ENCODE assay signal across 13 mouse cellular contexts in the genomic region with DNA sequence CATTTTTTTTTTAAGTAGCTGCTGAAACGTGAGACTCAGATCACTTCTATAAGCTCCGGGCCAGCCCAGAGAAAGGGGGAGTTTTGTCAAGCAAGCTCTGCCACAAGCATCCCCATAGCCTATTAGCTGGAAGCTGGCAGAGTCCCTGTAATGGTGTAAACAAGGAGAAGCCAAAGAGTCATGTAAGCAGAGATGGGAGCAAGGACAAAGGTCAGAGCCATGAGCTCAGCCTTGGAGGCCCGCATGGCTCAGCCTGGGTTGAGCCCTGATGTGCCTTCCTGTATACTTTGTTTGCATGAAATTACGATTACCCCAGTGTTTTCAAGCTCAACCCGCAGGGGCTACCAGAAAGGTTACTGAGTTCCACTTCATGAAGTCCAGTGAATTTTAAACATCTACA. TPM values are rescaled to one million over a fixed set of nuclear protein-coding genes. Genes with fewer than 3 reads are reported as not detected.
DNase-seq lines count a peak whose midpoint lies in the region; ATAC-seq and TF ChIP-seq lines count a peak whose summit lies in the region.
"Had no signal": no experiment of that assay in that cellular context is flagged by ENCODE, and none has a peak within 500 bp of the region (broad histone marks: within the 10 kb centered on the region; RNA-seq: fewer than 3 reads in every experiment).

No protein-coding gene starts in this region.

- no peak for TF ChIP-seq CTCF in kidney, adult 2 months (conservative IDR thresholded peaks at IDR 0.05; ENCODE audit: insufficient read depth, insufficient read length, low read depth, low read length)
- TF ChIP-seq CTCF in liver, embryonic 14.5 days (IDR thresholded peaks at IDR 0.05; ENCODE audit: low read depth): no peak

- no peak for TF ChIP-seq EP300 in liver, embryonic 14.5 days (IDR thresholded peaks at IDR 0.05; ENCODE audit: low read depth)

- H3K4me2 ChIP-seq in heart, embryonic 16.5 days (ENCODE audit: low read depth, low read length): no peak overlapping the region
- H3K4me2 ChIP-seq in liver, embryonic 14.5 days (ENCODE audit: low read depth): peak overlapping the region; percentile 16; the same call in 1 of the 2 replicates
- H3K4me2 ChIP-seq in hindbrain, embryonic 13.5 days: no peak overlapping the region

- 53% methylated on average over 5 of the region's 5 CpGs for WGBS in heart, embryonic 16.5 days
- 15% methylated on average over 5 of the region's 5 CpGs for WGBS in kidney, adult 2 months
- WGBS in liver, embryonic 14.5 days (ENCODE audit: insufficient replicate concordance): 50% methylated on average over 5 of the region's 5 CpGs
- 53% methylated on average over 5 of the region's 5 CpGs for WGBS in hindbrain, embryonic 13.5 days

- no peaks in the 10 kb centered on the region for H3K36me3 ChIP-seq in heart, embryonic 16.5 days (ENCODE audit: control insufficient read depth, insufficient read depth)
- no peaks in the 10 kb centered on the region for H3K36me3 ChIP-seq in kidney, adult 2 months (ENCODE audit: control insufficient read depth, insufficient read depth, low read length)
- H3K36me3 ChIP-seq in liver, embryonic 14.5 days (replicated peaks; ENCODE audit: control insufficient read depth, insufficient read depth, low read depth): no peaks in the 10 kb centered on the region
- no peaks in the 10 kb centered on the region for H3K36me3 ChIP-seq in hindbrain, embryonic 13.5 days

- ATAC-seq in heart, embryonic 16.5 days (replicated peaks; ENCODE audit: extremely low read depth, insufficient read depth, low FRiP score): no peak
- peak; percentile 40; the same call in 1 of the 2 replicates for ATAC-seq in liver, embryonic 14.5 days (ENCODE audit: insufficient read depth)
- ATAC-seq in hindbrain, embryonic 13.5 days (ENCODE audit: low FRiP score): no peak

- intact Hi-C loops in heart, postnatal 14 days (cut with DNase I): no loop called here

- H3K4me1 ChIP-seq in heart, embryonic 16.5 days (ENCODE audit: control insufficient read depth, insufficient read depth, low read length): peaks cover 46% of the 10 kb centered on the region
- peaks cover 62% of the 10 kb centered on the region for H3K4me1 ChIP-seq in kidney, adult 2 months (ENCODE audit: control insufficient read depth, insufficient read depth, low read length)
- H3K4me1 ChIP-seq in liver, embryonic 14.5 days (replicated peaks; ENCODE audit: control insufficient read depth in 2 of 2, insufficient read depth in 2 of 2, low read length in 1 of 2): peaks cover 2 to 22% of the 10 kb centered on the region in 2 experiments; a peak in 3 of 4 replicates
- H3K4me1 ChIP-seq in hindbrain, embryonic 13.5 days (replicated peaks): peaks cover 3% of the 10 kb centered on the region

- peak overlapping the region; percentile 54; the same call in 1 of the 2 replicates for H3K27ac ChIP-seq in heart, embryonic 16.5 days (ENCODE audit: low read length)
- H3K27ac ChIP-seq in kidney, adult 2 months (ENCODE audit: insufficient read depth, low read depth, low read length): peak overlapping the region; percentile 98
- no peak overlapping the region; the same call in 1 of the 2 replicates for H3K27ac ChIP-seq in liver, embryonic 14.5 days
- no peak overlapping the region for H3K27ac ChIP-seq in hindbrain, embryonic 13.5 days

- no peaks in the 10 kb centered on the region for H3K27me3 ChIP-seq in heart, embryonic 16.5 days (ENCODE audit: control insufficient read depth, insufficient read depth, low read length)
- no peaks in the 10 kb centered on the region for H3K27me3 ChIP-seq in kidney, adult 2 months (replicated peaks; ENCODE audit: control insufficient read depth, insufficient read depth, low read length)
- no peaks in the 10 kb centered on the region for H3K27me3 ChIP-seq in liver, embryonic 14.5 days (ENCODE audit: control insufficient read depth, insufficient read depth, low read length)
- 0 out of 2 replicates have a peak, but pooled peaks cover 4% of the 10 kb centered on the region for H3K27me3 ChIP-seq in hindbrain, embryonic 13.5 days

- no peak for DNase-seq in heart, postnatal 14 days
- peak; percentile 39 for DNase-seq in embryo, embryonic 11 days
- DNase-seq in kidney, adult 2 months: peak; percentile 85
- DNase-seq in liver, embryonic 14.5 days (ENCODE audit: low read depth in 3 of 3, low spot score in 3 of 3): no peak
- no peak for DNase-seq in spleen, postnatal 14 days (ENCODE audit: low spot score in 2 of 2)
- DNase-seq in layer of hippocampus, adult 11-12 months (ENCODE audit: low spot score): no peak
- DNase-seq: cerebellum, adult 11-12 months; gastrocnemius, postnatal 25 days; lung, postnatal 36 days; right cerebral cortex, postnatal 14 days; thymus, postnatal 25 days had no signal

- no peak overlapping the region for H3K4me3 ChIP-seq in heart, embryonic 16.5 days (ENCODE audit: low read length)
- no peak overlapping the region for H3K4me3 ChIP-seq in kidney, adult 2 months (ENCODE audit: insufficient read depth, low read depth, low read length)
- no peak overlapping the region for H3K4me3 ChIP-seq in liver, embryonic 14.5 days (ENCODE audit: insufficient read depth in 1 of 2, low read depth in 2 of 2, low read length in 2 of 2)
- no peak overlapping the region for H3K4me3 ChIP-seq in hindbrain, embryonic 13.5 days

- H3K9me3 ChIP-seq in heart, embryonic 16.5 days (replicated peaks; ENCODE audit: control insufficient read depth, low read length): no peaks in the 10 kb centered on the region
- no peaks in the 10 kb centered on the region for H3K9me3 ChIP-seq in liver, embryonic 14.5 days (ENCODE audit: control insufficient read depth, low read length)
- no peaks in the 10 kb centered on the region for H3K9me3 ChIP-seq in hindbrain, embryonic 13.5 days

- H3K9ac ChIP-seq in heart, embryonic 16.5 days (ENCODE audit: low read length): no peak overlapping the region
- no peak overlapping the region for H3K9ac ChIP-seq in liver, embryonic 14.5 days (replicated peaks)
- no peak overlapping the region for H3K9ac ChIP-seq in hindbrain, embryonic 13.5 days

- no peak for TF ChIP-seq POLR2A in kidney, adult 2 months (IDR thresholded peaks at IDR 0.05; ENCODE audit: low read depth, low read length)

RNA-seq across cellular contexts. Expression of gene Rab20, which starts 19.5 kb away (rescaled TPM):
- 44.7 and 47.8 TPM in 2 replicates for polyA plus RNA-seq in heart, embryonic 16.5 days (2015; fragmentation: Nextera tagmentation; extraction: Ambion mirVana)
- 10 to 100 TPM; 18.5 to 20.2 TPM for total RNA-seq in heart, postnatal 14 days (2021)
- polyA plus RNA-seq in kidney, adult 2 months (2012; rRNA removed): 74.5 and 76.5 TPM in 2 replicates
- 2.7 and 2.8 TPM in 2 replicates for polyA plus RNA-seq in liver, embryonic 14.5 days (2012; rRNA removed)
- polyA plus RNA-seq in liver, embryonic 14.5 days (2014; fragmentation: Nextera tagmentation; extraction: Ambion mirVana): 2.9 and 3.1 TPM in 2 replicates
- 1.1 and 1.8 TPM in 2 replicates for polyA plus RNA-seq in hindbrain, embryonic 13.5 days (2015; fragmentation: Nextera tagmentation; extraction: Ambion mirVana)

RNA-seq across cellular contexts. Expression of gene Naxd, which starts 38.3 kb away (rescaled TPM):
- polyA plus RNA-seq in heart, embryonic 16.5 days (2015; fragmentation: Nextera tagmentation; extraction: Ambion mirVana): 90.8 and 93.1 TPM in 2 replicates
- 10 to 100 TPM; 33.2 to 33.3 TPM for total RNA-seq in heart, postnatal 14 days (2021)
- 111 and 118 TPM in 2 replicates for polyA plus RNA-seq in kidney, adult 2 months (2012; rRNA removed)
- polyA plus RNA-seq in liver, embryonic 14.5 days (2012; rRNA removed): 26.9 and 29.8 TPM in 2 replicates
- 31.9 and 33.0 TPM in 2 replicates for polyA plus RNA-seq in liver, embryonic 14.5 days (2014; fragmentation: Nextera tagmentation; extraction: Ambion mirVana)
- 153 and 161 TPM in 2 replicates for polyA plus RNA-seq in hindbrain, embryonic 13.5 days (2015; fragmentation: Nextera tagmentation; extraction: Ambion mirVana)

Comparison
In these comparisons a context has a peak if more than half of its experiments do, and no peak if none do; other contexts are left out.
1. H3K27ac ChIP-seq: peak in heart, embryonic 16.5 days (single experiment) and kidney, adult 2 months (single experiment); none in liver, embryonic 14.5 days (single experiment) and hindbrain, embryonic 13.5 days (single experiment).
2. DNase-seq: peak in embryo, embryonic 11 days (single experiment) and kidney, adult 2 months (single experiment); none in heart, postnatal 14 days (0 of 2), liver, embryonic 14.5 days (0 of 3), spleen, postnatal 14 days (0 of 2) and layer of hippocampus, adult 11-12 months (single experiment).
3. RNA of gene Rab20, which starts 19.5 kb away (polyA plus RNA-seq): 74.5 to 76.5 TPM in kidney, adult 2 months and 44.7 to 47.8 TPM in heart, embryonic 16.5 days; 2.7 to 3.1 TPM in liver, embryonic 14.5 days and 1.1 to 1.8 TPM in hindbrain, embryonic 13.5 days; every median in the first group is over 10 times any median in the second.